Mouse (Mus musculus): ENCODE results near the gene Egfl8. TPM values are rescaled to one million over a fixed set of nuclear protein-coding genes. Genes with fewer than 3 reads are reported as not detected.
A peak's percentile ranks its signal among the peaks of the same experiment; 100 is the strongest.

Egfl8 gene
- total RNA-seq, 2 experiments from 2014 or later: 1.7 to 1.8 TPM

GRCm38 (mm10) chr17:34629796-34630603 lies 14.2 kb upstream of the Egfl8 start:
- no peak for DNase-seq (ENCODE audit: low spot score)
- intact Hi-C loops (cut with DNase I): no loop called here

- no peak for DNase-seq (ENCODE audit: low spot score)
- intact Hi-C loops (cut with DNase I): no loop called here
Measured at GRCm38 (mm10) chr17:34629221-34629751, 13.5 kb upstream of the Egfl8 start, which contains the start of gene Prrt1. Gene Prrt1 (plus strand): TSS chr17:34629533.

- intact Hi-C loops (cut with DNase I): no loop called here
- no peak for DNase-seq (ENCODE audit: low spot score)
Measured at GRCm38 (mm10) chr17:34628644-34628967, 12.8 kb upstream of the Egfl8 start.

- DNase-seq (ENCODE audit: low spot score): peak; percentile 33
- intact Hi-C loops (cut with DNase I): no loop called here
Measured at GRCm38 (mm10) chr17:34627943-34628643, 12.3 kb upstream of the Egfl8 start, which contains the start of gene Ppt2. Gene Ppt2 (minus strand): TSS chr17:34628510.

GRCm38 (mm10) chr17:34627093-34627942 lies 11.5 kb upstream of the Egfl8 start:
- intact Hi-C loops (cut with DNase I): no loop called here
- peak; percentile 81 for DNase-seq (ENCODE audit: low spot score)

- DNase-seq (ENCODE audit: low spot score): no peak
- intact Hi-C loops (cut with DNase I): no loop called here
Measured at GRCm38 (mm10) chr17:34626773-34627092, 11.0 kb upstream of the Egfl8 start.

GRCm38 (mm10) chr17:34626062-34626772 lies 10.4 kb upstream of the Egfl8 start:
- intact Hi-C loops (cut with DNase I): no loop called here
- DNase-seq (ENCODE audit: low spot score): no peak

GRCm38 (mm10) chr17:34624981-34625380 lies 9.2 kb upstream of the Egfl8 start:
- intact Hi-C loops (cut with DNase I): no loop called here
- no peak for DNase-seq (ENCODE audit: low spot score)

- intact Hi-C loops (cut with DNase I): no loop called here
- no peak for DNase-seq (ENCODE audit: low spot score)
Measured at GRCm38 (mm10) chr17:34623161-34623560, 7.4 kb upstream of the Egfl8 start.

- intact Hi-C loops (cut with DNase I): no loop called here
- no peak for DNase-seq (ENCODE audit: low spot score)
Measured at GRCm38 (mm10) chr17:34621006-34621405, 5.2 kb upstream of the Egfl8 start.

- no peak for DNase-seq (ENCODE audit: low spot score)
- intact Hi-C loops (cut with DNase I): loop anchor here (1.0 to 5.0 kb wide), 3 partner anchors 47 to 179 kb away; no protein-coding TSS in a partner anchor
Measured at GRCm38 (mm10) chr17:34618999-34619398, 3.2 kb upstream of the Egfl8 start.

- intact Hi-C loops (cut with DNase I): no loop called here
- no peak for DNase-seq (ENCODE audit: low spot score)
Measured at GRCm38 (mm10) chr17:34613830-34614229, 1.9 kb downstream of the Egfl8 start.

- intact Hi-C loops (cut with DNase I): no loop called here
- no peak for DNase-seq (ENCODE audit: low spot score)
Measured at GRCm38 (mm10) chr17:34613054-34613645, 2.6 kb downstream of the Egfl8 start.

- no peak for DNase-seq (ENCODE audit: low spot score)
- intact Hi-C loops (cut with DNase I): no loop called here
Measured at GRCm38 (mm10) chr17:34611050-34611449, 4.7 kb downstream of the Egfl8 start.

- DNase-seq (ENCODE audit: low spot score): no peak
- intact Hi-C loops (cut with DNase I): no loop called here
Measured at GRCm38 (mm10) chr17:34607997-34608396, 7.8 kb downstream of the Egfl8 start.

GRCm38 (mm10) chr17:34606186-34607039 lies 9.4 kb downstream of the Egfl8 start:
- DNase-seq (ENCODE audit: low spot score): no peak
- intact Hi-C loops (cut with DNase I): no loop called here

GRCm38 (mm10) chr17:34605609-34606008 lies 10.2 kb downstream of the Egfl8 start:
- intact Hi-C loops (cut with DNase I): no loop called here
- DNase-seq (ENCODE audit: low spot score): peak; percentile 94

- intact Hi-C loops (cut with DNase I): no loop called here
- no peak for DNase-seq (ENCODE audit: low spot score)
Measured at GRCm38 (mm10) chr17:34604511-34605237, 11.1 kb downstream of the Egfl8 start.
